Mouse (Mus musculus) embryo, embryonic 9.5 days (tissue): Measurements from ENCODE around the gene Tmc8.
"Not testable (repeated sequence)": the region's sequence is repeated elsewhere in the genome, so short reads cannot be mapped to it uniquely, and the experiment has no call there.

Experiments
- DNase-seq: peaks from one replicate; pipeline ENCODE4 v3.0.0-alpha.2; 2017; ENCODE audit errors: extremely low spot score

The Tmc8 gene

GRCm38 (mm10) chr11:117796954-117797353 lies 15.1 kb downstream of the Tmc8 start:
- no peak for DNase-seq

GRCm38 (mm10) chr11:117797511-117798159 lies 15.8 kb downstream of the Tmc8 start, which contains the start of gene 6030468B19Rik:
TSS of gene 6030468B19Rik (plus strand) at chr11:117797660.
- no peak for DNase-seq

DNA sequence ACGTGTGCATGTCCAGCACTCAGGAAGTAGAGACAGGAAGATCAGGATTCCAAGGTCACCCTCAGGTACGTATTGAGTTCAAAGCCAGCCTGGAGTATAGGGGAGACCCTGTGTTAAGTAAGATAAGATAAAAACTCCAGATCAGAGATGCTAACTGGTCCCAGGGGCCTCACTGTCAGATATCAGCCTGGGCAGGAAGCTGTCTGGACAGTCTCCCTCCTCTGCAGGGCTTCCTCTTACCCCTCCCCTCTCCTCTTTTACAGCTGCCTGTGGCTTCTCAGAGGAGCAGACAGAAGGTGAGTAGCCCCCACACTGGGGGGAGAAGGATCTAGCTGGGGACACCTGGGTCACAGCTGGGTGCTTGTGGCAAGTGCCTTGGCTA lies 16.3 kb downstream of the Tmc8 start:
- DNase-seq: no peak

DNA sequence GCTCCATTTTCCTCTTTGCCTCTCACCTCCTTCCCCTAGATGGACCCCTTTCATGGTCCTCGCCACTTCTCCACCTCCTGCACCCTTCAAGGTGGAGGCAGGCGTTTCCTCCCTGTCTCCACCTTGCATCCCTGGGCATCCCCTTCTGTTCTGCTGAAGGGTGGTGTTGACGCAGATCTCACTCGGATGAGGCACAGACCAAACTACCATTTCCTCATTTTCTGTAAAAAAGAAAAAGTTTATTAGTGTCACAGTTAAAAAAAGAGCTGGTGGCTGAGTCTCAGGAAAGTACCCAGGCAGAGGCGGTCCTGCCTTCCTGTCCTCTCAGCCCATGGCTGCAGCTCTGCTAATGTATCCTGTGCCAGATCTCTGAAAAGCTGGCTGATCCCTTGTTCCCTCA lies 17.3 kb downstream of the Tmc8 start:
- DNase-seq: no peak

DNA sequence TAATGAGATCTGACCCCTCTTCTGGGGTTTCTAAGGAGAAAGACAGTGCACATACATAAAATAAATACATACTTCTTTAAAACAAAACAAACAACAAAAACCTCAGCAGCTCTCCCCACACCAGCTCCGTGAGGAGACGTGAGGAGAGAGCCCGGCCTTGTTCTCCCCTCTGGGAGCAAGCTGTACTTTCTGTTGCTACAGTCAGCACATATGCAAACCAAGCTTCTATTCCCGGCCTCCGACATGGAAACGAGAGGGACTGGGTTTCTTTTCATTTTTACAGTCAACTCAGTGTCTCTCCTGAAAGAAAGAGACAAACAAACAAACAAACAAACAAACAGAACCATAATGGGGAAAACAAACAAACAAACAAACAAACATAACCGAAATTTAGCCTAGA lies 18.2 kb downstream of the Tmc8 start:
- no peak for DNase-seq

GRCm38 (mm10) chr11:117801650-117802049 lies 19.8 kb downstream of the Tmc8 start:
- no peak for DNase-seq

DNA sequence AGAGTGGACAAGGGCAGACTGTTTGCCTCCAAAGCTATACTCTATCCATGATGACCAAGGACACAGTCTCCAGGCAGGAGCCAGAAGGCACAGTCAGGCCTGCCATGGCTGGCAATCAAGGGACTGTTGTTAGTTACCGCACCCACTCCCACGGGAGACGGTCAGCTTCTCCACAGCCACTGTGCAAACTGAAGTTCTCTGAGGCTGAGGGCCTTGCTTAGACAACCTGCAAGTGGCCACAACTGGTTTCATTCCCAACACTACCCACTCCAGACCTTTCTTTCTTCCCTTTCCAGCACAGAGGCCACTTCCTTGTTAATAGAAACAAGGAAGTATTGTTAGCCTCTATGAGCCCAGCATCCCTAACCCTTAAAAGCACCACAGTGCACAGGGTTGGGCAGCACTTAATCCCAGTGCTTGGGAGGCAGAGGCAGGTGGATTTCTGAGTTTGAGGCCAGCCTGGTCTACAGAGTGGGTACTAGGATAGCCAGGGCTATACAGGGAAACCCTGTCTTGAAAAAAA lies 21.4 kb downstream of the Tmc8 start:
- no peak for DNase-seq

DNA sequence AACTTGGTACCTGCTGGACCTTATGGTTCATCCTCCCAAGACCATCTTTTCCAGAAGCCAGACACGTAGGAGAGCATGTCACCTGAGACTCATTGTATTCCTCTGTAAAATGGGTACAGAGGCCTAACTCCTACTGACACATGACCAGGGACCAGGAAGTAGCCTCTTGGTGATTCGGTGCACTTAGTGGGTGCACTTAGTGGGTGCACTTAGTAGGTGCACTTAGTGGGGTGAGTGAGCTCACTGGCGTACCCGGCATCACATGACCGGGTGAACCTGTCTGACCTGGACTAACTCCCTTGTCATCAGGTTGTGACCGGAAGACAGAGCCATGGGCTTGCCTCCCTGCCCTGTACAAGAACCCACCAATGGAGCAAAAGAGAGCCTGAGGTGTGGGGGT lies 24.9 kb downstream of the Tmc8 start:
- no peak for DNase-seq

GRCm38 (mm10) chr11:117809407-117810311 lies 27.8 kb downstream of the Tmc8 start, which contains the start of the genes Gm20708 and Syngr2:
TSS of gene Gm20708 (plus strand) at chr11:117809668.
TSS of gene Syngr2 (plus strand) at chr11:117809668.
- DNase-seq: peak; percentile 86

GRCm38 (mm10) chr11:117810401-117811046 lies 28.6 kb downstream of the Tmc8 start:
- peak; percentile 80 for DNase-seq

DNA sequence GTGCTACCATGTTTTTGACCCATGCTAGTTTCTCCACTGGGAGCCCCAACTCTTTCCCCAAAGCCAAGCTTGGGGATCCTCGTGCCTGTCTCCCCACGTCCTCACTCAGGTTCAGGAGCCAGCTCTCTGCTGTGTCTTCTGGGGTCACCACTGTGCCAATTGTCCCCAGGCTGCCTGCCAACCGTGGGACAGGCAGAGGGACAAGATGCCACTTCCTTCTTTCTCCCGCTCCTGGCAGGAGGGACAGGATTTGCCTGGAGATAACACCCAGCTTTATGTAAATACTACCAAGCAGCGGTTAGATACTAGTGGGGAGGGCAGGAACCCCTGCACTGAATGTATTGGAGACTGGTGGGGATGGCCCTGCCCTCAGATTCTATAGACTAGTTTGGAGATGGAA lies 32.0 kb downstream of the Tmc8 start:
- DNase-seq: no peak

DNA sequence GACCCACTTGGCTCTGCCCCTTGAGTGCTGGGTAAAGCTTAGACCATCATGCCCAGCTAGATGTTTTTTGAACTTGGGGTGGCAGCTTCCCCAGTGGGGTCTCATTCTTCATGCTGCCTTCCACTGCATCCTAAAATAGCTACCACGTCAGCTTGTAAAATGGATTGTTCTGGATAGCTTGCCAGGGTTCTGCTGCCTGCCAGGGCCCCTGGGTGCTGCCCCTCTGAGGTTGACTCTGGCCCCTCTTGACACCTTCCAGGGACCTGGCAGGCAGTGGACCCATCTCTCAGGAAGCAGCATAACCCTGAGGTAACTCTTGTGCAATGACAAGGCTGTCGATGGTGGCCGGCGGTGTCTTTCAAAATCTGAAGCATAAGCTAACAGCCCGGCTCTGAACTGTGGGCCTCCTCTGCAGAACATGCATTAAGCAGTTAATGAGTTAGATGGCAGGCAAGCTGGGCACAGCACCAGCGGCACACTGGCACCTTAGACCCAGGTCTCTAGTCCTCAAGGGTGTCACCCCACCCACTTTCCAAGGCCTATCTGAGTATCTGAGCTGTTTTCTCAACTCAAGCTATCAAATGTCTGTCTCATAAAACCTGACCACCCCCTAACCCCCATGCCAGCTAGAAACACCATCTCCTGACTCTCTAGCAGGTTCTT lies 33.0 kb downstream of the Tmc8 start:
- DNase-seq: no peak

GRCm38 (mm10) chr11:117815850-117816249 lies 34.0 kb downstream of the Tmc8 start:
- not testable (repeated sequence) for DNase-seq

- DNase-seq: no peak
Measured at GRCm38 (mm10) chr11:117816389-117816996, 34.6 kb downstream of the Tmc8 start.

DNA sequence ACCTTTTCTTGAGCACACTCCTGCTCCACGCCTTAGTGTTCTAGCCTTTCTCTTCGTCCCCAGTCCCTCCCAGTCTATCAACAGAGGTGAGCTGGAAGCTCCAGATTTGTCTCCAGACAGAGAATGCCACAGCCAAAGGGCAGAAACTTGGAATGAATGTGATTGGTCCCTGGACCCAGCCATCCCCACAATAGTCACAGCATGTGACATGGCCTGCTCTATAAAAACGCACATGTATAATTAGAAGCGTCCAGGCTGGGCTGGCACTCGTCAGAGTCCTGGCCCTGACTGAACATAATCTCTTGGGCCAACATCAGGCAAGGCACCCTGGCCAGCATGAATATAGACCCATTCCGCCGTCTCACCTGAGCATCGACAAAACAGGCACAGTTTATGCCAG lies 37.2 kb downstream of the Tmc8 start:
- DNase-seq: no peak

DNA sequence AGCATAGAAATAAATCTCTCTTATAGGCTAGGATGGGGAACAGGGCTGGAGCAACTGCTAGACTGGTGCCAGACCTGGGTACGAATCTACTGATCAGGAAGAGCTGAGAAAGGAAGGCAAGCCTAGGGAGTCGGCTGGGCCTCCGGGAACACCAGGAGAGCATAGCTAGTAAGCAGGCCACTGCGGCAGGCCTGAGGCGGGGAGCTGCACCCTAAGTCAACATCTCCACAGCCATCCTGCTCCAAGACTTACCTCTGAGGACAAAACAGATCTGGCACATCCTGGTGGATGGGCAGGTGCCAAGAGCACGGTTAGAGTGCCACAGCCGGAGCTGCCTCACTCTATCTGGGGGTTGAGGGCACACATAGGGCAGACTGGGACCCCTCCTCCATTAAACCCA lies 38.3 kb downstream of the Tmc8 start:
- DNase-seq: no peak

DNA sequence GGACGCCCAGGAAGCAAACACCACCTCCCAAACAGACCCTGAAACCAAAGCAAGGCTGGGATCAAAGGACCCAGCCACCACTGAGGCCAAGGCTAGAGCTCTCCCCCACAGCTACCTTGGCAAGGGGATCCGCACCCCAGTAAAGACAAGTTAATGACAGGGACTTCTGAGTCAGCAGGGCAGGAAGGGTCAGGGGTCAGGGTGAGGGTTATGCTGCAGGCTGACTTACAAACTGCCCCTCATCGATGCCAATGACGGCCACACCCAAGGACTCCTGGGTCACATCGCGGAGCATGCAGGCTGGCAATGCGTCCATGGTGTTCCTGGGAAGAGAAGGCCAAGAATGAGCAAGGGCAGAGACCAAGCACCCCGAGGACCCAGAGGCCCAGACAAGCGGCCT lies 40.0 kb downstream of the Tmc8 start:
- DNase-seq: no peak

- DNase-seq: no peak
Measured at GRCm38 (mm10) chr11:117822728-117823241, 40.9 kb downstream of the Tmc8 start.

DNA sequence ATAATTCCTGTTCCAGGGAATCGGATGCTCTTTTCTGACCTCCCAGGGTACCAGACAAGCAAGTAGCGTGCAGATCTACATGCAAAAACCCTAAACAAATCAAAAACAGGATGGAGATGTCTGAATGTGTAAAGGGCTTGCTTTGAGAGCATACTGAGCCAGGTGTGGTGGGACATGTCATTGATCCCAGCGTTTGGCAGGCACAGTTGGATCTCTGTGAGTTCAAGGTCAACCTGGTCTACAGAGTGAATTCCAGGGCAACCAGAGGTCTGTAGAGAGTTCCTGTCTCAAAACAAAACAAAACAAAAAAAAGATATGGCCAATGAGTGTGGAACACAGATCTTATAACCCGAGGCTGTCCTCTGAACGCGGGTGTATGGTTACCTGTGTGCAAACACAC lies 41.5 kb downstream of the Tmc8 start:
- no peak for DNase-seq

DNA sequence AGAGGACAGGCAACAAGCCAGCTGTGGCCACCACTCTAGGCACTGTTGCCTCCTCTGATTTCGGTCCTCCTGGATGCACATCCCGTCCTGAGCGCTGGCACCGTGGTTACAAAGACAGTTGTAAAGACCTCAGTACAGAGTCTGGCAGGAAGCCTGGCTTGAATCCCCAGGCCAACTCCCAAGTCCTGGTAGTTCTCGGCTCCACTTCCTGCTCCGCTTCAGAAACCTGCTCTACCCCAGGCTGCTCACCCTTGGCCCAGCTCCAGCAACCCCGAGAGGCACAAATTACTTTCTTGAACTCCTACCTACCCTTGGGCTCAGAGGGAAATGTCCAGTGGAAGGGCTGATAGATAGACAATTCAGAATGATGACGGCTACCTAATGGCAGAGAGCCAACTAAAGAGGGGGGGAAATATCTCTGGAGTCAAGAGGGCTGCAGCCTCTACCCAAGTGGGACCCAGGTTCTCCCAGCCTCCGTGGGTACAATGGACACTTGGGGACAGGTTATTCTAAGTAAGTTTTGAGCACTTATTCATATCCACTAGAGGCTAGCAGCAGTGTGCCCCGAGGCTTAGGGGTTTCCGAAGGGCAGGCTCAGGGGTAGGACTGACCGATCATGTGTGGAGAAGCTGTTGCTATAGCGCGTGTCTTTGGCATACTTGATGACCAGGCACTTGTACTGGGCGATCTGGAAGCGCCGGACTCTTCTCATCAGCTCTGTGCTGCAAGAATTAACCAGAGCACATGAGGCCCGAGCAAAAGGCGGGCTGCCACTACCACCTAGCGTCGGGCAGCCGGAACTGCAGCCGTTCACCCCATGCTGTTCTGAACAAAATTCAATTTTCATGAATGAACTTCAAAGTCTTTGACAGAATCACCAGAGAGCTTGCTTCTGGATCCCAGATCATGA lies 42.4 kb downstream of the Tmc8 start:
- DNase-seq: peak; percentile 82
